Mouse (Mus musculus) frontal cortex, postnatal 25 days (tissue): ENCODE measurements around the gene Rai14.
A peak's percentile ranks its signal among the peaks of the same experiment; 100 is the strongest.

Source experiments
- DNase-seq, 2 experiments: peaks; one replicate each; pipeline ENCODE4 v3.0.0; 2022; ENCODE audit warnings: low spot score in 2 of 2

The Rai14 gene

GRCm38 (mm10) chr15:10714409-10715138 lies at the start of gene Rai14:
Gene Rai14, minus strand, starts transcription at chr15:10714624.
- DNase-seq: peak in 1 of 2 experiments; percentile 9

GRCm38 (mm10) chr15:10761441-10761840 lies 47.0 kb upstream of the Rai14 start:
- DNase-seq: no peak

- no peak for DNase-seq
Measured at GRCm38 (mm10) chr15:10760006-10760405, 45.6 kb upstream of the Rai14 start.

GRCm38 (mm10) chr15:10759440-10759839 lies 45.0 kb upstream of the Rai14 start:
- DNase-seq: no peak

- no peak for DNase-seq
Measured at GRCm38 (mm10) chr15:10758808-10759207, 44.4 kb upstream of the Rai14 start.

- DNase-seq: no peak
Measured at GRCm38 (mm10) chr15:10751141-10751540, 36.7 kb upstream of the Rai14 start.

- DNase-seq: no peak
Measured at GRCm38 (mm10) chr15:10750339-10750738, 35.9 kb upstream of the Rai14 start.

- no peak for DNase-seq
Measured at GRCm38 (mm10) chr15:10749678-10750077, 35.3 kb upstream of the Rai14 start.

GRCm38 (mm10) chr15:10747638-10748037 lies 33.2 kb upstream of the Rai14 start:
- no peak for DNase-seq

- DNase-seq: no peak
Measured at GRCm38 (mm10) chr15:10747226-10747625, 32.8 kb upstream of the Rai14 start.

GRCm38 (mm10) chr15:10746303-10747051 lies 32.1 kb upstream of the Rai14 start:
- no peak for DNase-seq

- no peak for DNase-seq
Measured at GRCm38 (mm10) chr15:10742441-10742840, 28.0 kb upstream of the Rai14 start.

- DNase-seq: no peak
Measured at GRCm38 (mm10) chr15:10739279-10739678, 24.9 kb upstream of the Rai14 start.

- no peak for DNase-seq
Measured at GRCm38 (mm10) chr15:10738354-10739142, 24.1 kb upstream of the Rai14 start.

GRCm38 (mm10) chr15:10735948-10736347 lies 21.5 kb upstream of the Rai14 start:
- no peak for DNase-seq

- DNase-seq: no peak
Measured at GRCm38 (mm10) chr15:10735216-10735615, 20.8 kb upstream of the Rai14 start.

GRCm38 (mm10) chr15:10731398-10731797 lies 17.0 kb upstream of the Rai14 start:
- no peak for DNase-seq

GRCm38 (mm10) chr15:10726272-10726671 lies 11.8 kb upstream of the Rai14 start:
- no peak for DNase-seq

GRCm38 (mm10) chr15:10724857-10725256 lies 10.4 kb upstream of the Rai14 start:
- DNase-seq: no peak

- no peak for DNase-seq
Measured at GRCm38 (mm10) chr15:10723507-10723906, 9.1 kb upstream of the Rai14 start.

- DNase-seq: no peak
Measured at GRCm38 (mm10) chr15:10722629-10723339, 8.4 kb upstream of the Rai14 start.
